Mouse (Mus musculus) G1E-ER4 (cell line): ENCODE data around the gene Tmem255a. TPM values are rescaled to one million over a fixed set of nuclear protein-coding genes. Genes with fewer than 3 reads are reported as not detected.

ENCODE experiments used
- GATA1 ChIP-seq: IDR thresholded peaks from one replicate; pipeline ENCODE4 v1.8.0; 2012; ENCODE audit warnings: low read length, inconsistent platforms
- polyA plus RNA-seq: library from polyadenylated mRNA; stranded (reverse); fragments of >175 nt; gene quantifications from 2 replicates; pipeline ENCODE4 v1.2.3, GENCODE M21; 2012

The Tmem255a gene
- not detected in 2 replicates for polyA plus RNA-seq

- TF ChIP-seq GATA1: no peak
These were observed at the start of gene Tmem255a for GRCm38 (mm10) chrX:38251851-38252571. Tmem255a (minus strand) TSS chrX:38252439.

GRCm38 (mm10) chrX:38259610-38260009 lies 7.4 kb upstream of the Tmem255a start:
- no peak for TF ChIP-seq GATA1

GRCm38 (mm10) chrX:38250352-38250950 lies 1.8 kb downstream of the Tmem255a start:
- TF ChIP-seq GATA1: no peak

GRCm38 (mm10) chrX:38249640-38250351 lies 2.4 kb downstream of the Tmem255a start:
- no peak for TF ChIP-seq GATA1

- TF ChIP-seq GATA1: no peak
These were observed 4.6 kb downstream of the Tmem255a start for GRCm38 (mm10) chrX:38247601-38248000.

GRCm38 (mm10) chrX:38247108-38247507 lies 5.1 kb downstream of the Tmem255a start:
- no peak for TF ChIP-seq GATA1

GRCm38 (mm10) chrX:38237731-38238130 lies 14.5 kb downstream of the Tmem255a start:
- no peak for TF ChIP-seq GATA1

GRCm38 (mm10) chrX:38229888-38230287 lies 22.4 kb downstream of the Tmem255a start:
- no peak for TF ChIP-seq GATA1

GRCm38 (mm10) chrX:38222757-38223156 lies 29.5 kb downstream of the Tmem255a start:
- no peak for TF ChIP-seq GATA1

GRCm38 (mm10) chrX:38217676-38217991 lies 34.6 kb downstream of the Tmem255a start:
- no peak for TF ChIP-seq GATA1

- no peak for TF ChIP-seq GATA1
These were observed 35.1 kb downstream of the Tmem255a start for GRCm38 (mm10) chrX:38216986-38217675.

- TF ChIP-seq GATA1: no peak
These were observed 44.8 kb downstream of the Tmem255a start for GRCm38 (mm10) chrX:38207392-38207791.

- no peak for TF ChIP-seq GATA1
These were observed 50.4 kb downstream of the Tmem255a start for GRCm38 (mm10) chrX:38201816-38202215.

- no peak for TF ChIP-seq GATA1
These were observed 61.8 kb downstream of the Tmem255a start for GRCm38 (mm10) chrX:38190458-38190764.

- TF ChIP-seq GATA1: no peak
These were observed 62.4 kb downstream of the Tmem255a start, which contains the start of gene Zbtb33 for GRCm38 (mm10) chrX:38189552-38190457. Zbtb33 (plus strand) TSS chrX:38189793.
